Mouse (Mus musculus) gastrocnemius, adult 2 months (tissue): ENCODE data around the gene Cd200r2. TPM values are rescaled to one million over a fixed set of nuclear protein-coding genes. Genes with fewer than 3 reads are reported as not detected.
"Not testable (repeated sequence)": the region's sequence is repeated elsewhere in the genome, so short reads cannot be mapped to it uniquely, and the experiment has no call there.

Experiments
- DNase-seq: peaks from one replicate; pipeline ENCODE4 v3.0.0; 2022
- H3K27ac ChIP-seq: fragments of 200-600 bp; 2 replicates; pipeline ENCODE4 v1.8.1; 2022; ENCODE audit warnings: mild to moderate bottlenecking
- H3K4me3 ChIP-seq: fragments of 200-600 bp; 2 replicates; pipeline ENCODE4 v1.8.1; 2022; ENCODE audit warnings: mild to moderate bottlenecking, moderate library complexity
- CTCF ChIP-seq: fragments of 200-600 bp; IDR thresholded peaks from 2 replicates; pipeline ENCODE4 v1.8.1; 2022; ENCODE audit warnings: antibody characterized with exemption, mild to moderate bottlenecking, moderate library complexity
- intact Hi-C: fragments of 180-260 bp; cut with DNase I; formaldehyde crosslinking; loops from one replicate; pipeline ENCODE4 v1.15.1; 2025
- long read RNA-seq, 2 experiments: library from polyadenylated mRNA; stranded (forward); transcript quantifications; one replicate each; pipeline ENCODE4 v2.0.0; 2021
- total RNA-seq, 2 experiments: library from RNA; stranded (reverse); gene quantifications; 2 replicates each; pipeline ENCODE4 v1.2.3; 2021

The Cd200r2 gene
- not detected for total RNA-seq
- long read RNA-seq, experiment 1 = 0 reads
- long read RNA-seq, experiment 2 = 0 reads

DNA sequence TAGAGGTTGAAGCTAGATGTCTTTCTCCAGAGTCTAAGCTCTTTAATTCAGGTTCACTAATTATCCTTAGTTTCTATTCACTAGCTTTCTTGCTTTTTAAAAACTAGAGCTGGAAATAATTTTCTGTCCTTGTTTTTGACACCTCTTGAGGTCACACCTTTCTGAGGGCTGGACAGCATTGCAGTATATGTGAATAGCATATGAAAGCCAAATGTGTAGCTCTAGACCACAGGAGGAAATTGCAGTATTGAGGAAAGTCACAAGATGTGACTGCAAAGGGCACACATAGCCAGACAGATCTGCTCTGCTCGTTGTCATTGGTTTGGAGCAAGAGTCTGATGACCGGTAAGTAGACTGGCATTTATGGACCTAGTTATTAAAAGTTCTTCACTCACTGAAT, at the start of gene Cd200r2:
TSS of gene Cd200r2 (plus strand) at position 301 of the 400 bp plus-strand sequence.
- TF ChIP-seq CTCF = no peak
- DNase-seq = no peak
- no peak within 1 kb of the TSS for H3K27ac ChIP-seq
- no peak within 1 kb of the TSS for H3K4me3 ChIP-seq
- intact Hi-C loops = no loop called here

DNA sequence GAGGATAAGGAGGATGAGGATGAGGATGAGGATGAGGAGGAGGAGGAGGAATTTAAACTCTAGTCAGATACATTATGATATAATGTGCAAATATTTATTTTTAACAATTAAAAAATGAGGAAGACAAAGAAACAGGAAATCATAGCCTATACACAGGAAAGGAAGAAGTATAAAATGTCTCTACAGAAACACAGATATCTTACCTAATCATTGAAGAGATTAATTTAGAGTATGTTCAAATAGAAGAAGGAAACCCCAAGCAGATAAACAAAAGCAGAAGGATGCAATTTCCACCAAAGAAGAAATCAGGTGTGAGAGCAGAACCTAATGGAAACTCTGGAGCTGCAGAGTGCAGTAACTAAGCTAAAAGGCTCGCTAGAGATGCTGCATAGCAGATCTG, 48.9 kb upstream of the Cd200r2 start:
- intact Hi-C loops = no loop called here
- TF ChIP-seq CTCF = no peak
- Histone ChIP-seq H3K27ac (no peak overlapping the region), H3K4me3 (no peak overlapping the region)
- DNase-seq = no peak

DNA sequence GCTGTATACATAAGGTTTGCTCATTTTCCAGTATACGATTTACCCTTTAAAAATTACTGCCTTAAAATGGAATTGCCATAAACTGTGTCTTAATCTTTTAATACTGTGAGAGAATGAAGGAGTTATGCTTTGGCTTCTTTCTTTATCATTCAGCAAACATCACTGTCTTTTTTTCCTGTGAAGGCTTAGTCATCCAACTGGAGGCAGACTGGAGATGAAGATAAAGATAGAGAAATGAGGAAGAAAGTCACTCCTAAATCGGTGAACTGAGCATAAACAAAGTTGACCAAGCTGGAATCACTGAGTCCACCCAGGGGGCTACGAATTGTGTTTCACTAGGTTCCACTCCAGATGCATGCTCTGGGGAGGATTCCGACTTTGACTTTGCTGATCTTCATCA, 46.4 kb upstream of the Cd200r2 start:
- no peak for TF ChIP-seq CTCF
- no peak for DNase-seq
- intact Hi-C loops = no loop called here

DNA sequence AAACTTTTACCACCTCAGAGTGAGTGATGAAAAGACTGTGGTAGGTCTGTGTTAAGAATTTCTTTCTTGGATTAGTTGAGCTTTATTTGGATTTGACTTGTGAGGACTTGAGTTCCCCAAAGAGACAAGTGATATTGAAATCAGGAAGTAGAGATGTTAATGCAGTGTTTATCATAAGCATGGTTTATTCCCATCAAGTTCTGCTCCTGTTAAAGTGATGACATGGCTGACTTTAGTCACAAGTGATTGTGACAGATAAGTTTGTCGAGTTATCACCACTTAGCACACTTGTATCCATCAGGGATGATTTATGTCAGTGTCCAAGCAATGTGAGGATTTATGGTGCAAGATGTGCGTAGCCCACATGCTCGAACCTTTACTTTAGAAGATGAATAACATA, 34.6 kb upstream of the Cd200r2 start:
- TF ChIP-seq CTCF = no peak
- no peak for DNase-seq
- no peak overlapping the region for H3K27ac ChIP-seq
- H3K4me3 ChIP-seq = no peak overlapping the region
- intact Hi-C loops = no loop called here

More for the DNA sequence above, 46.4 kb upstream of the Cd200r2 start:
- H3K27ac ChIP-seq = no peak overlapping the region
- H3K4me3 ChIP-seq = no peak overlapping the region

DNA sequence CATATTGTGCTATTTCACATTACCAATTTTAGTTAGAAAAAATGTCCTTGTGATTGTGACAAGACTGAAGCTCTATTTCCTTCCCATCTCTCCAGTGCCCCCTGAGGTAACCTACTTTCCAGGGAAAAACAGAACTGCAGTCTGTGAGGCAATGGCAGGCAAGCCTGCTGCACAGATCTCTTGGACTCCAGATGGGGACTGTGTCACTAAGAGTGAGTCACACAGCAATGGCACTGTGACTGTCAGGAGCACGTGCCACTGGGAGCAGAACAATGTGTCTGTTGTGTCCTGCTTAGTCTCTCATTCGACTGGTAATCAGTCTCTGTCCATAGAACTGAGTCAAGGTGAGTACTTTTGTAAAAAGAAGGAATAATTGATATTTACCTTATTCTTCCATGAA, 33.7 kb upstream of the Cd200r2 start:
- intact Hi-C loops, H3K27ac ChIP-seq, H3K4me3 ChIP-seq, DNase-seq: not testable (repeated sequence)

DNA sequence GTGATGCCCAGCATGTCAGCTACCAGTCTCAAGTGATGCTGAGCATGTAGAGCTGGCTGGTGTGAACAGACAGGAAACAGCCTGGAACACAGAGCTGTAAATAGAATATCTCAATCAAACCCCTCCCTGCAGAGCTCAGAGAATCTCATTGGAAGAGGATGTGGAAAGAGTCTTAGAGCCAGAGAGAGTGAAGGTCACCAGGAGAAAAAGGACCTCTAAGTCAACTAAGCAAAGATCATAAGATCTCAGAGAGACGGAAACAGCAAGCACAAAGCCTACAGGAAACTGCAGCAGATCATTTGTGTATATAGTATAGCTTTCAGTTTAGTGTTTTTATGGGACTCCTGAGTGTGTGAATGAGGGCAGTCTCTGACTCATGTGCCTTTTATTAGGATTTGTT, 8.3 kb downstream of the Cd200r2 start:
- no peak for TF ChIP-seq CTCF
- Histone ChIP-seq H3K27ac (no peak overlapping the region), H3K4me3 (no peak overlapping the region)
- intact Hi-C loops = no loop called here
- DNase-seq = no peak

DNA sequence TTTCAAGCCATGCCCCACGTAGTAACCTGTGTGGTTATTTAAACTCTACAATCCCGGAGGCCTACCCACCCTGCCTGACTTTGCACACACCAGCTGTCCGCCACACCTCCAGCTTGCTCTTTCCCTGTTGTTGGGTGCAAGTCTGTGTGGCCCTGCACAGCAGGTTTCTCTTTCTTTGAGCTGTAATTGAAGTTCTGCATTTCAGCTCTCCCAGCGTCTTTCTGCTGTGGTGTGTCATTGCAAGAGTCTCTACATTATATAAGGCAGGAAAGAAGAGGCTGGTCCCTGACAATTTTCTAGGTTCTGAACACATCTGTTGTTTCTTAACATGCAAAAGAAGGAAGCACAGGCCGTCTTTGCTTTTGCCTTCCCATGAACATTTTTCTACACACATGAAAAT, 9.7 kb downstream of the Cd200r2 start:
- Histone ChIP-seq H3K27ac (no peak overlapping the region), H3K4me3 (no peak overlapping the region)
- no peak for TF ChIP-seq CTCF
- intact Hi-C loops = no loop called here
- no peak for DNase-seq

DNA sequence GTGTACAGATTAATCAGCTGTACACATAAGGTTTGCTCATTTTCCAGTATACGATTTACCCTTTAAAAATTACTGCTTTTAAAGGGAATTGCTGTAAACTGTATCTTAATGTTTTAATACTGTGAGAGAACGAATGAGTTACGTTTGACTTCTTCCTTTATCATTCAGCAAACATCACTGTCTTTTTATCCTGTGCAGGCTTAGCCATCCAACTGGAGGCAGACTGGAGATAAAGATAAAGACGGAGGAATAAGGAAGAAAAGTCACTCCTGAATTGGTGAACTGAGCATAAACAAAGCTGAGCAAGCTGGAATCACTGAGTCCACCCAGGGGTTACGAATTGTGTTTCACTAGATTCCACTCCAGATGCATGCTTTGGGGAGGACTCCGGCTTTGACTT, 10.7 kb downstream of the Cd200r2 start:
- no peak for DNase-seq
- TF ChIP-seq CTCF = no peak
- intact Hi-C loops = no loop called here

DNA sequence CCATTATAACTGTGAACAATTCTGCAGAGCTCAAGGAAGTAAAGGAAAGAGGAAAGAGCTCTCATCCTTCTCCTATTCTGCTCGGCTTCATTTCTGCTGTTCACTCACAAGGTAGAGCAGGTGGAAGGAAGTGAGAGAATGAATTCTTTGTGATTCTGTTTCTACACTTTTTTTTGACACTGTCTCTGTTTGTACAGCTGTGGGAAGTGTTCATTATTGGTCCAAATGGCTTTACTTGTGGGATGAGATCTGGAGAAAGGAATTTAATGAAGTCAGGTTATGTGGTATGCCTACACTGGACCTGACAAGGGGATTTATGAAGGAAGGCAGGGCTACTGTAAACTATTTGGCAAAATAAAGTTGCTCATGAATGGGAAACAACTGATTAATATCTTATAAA, 23.9 kb downstream of the Cd200r2 start:
- Histone ChIP-seq H3K4me3 (no peak overlapping the region), H3K27ac (no peak overlapping the region)
- no peak for TF ChIP-seq CTCF
- DNase-seq = no peak
- intact Hi-C loops = no loop called here

More for the DNA sequence above, 10.7 kb downstream of the Cd200r2 start:
- H3K27ac ChIP-seq = no peak overlapping the region
- no peak overlapping the region for H3K4me3 ChIP-seq

DNA sequence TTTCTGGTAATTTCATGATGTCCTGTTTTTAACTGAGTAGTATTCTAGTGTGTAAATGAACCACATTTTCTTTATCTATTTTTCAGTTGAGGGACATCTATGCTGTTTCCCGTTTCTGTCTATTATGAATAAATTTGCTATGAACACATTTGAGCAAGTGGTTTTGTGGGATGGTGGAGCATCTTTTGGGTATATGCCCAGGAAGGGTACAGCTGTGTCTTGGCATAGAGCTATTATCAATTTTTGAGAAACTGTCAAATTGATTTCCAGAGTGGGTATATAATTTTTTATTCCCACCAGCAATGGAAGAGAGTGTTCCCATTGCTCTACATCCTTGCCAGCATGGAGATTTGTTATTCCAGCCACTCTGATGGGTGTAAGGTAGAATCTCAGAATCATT, 65.1 kb downstream of the Cd200r2 start:
- DNase-seq = no peak
- H3K4me3 ChIP-seq = no peak overlapping the region
- H3K27ac ChIP-seq = no peak overlapping the region
- intact Hi-C loops = no loop called here
- no peak for TF ChIP-seq CTCF

DNA sequence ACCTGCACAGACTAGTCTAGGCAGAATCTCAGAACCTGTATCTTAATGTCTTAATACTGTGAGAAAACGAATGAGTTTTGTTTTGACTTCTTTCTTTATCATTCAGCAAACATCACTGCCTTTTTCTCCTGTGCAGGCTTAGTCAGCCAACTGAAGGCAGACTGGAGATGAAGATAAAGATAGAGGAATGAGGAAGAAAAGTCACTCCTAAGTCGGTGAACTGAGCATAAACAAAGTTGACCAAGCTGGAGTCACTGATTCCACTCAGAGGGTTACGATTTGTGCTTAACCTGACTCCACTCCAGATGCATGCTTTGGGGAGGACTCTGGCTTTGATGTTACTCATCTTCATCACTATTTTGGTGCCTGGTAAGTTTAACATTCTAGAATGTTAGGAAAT, 76.6 kb downstream of the Cd200r2 start, which contains the start of gene Cd200r3:
TSS of gene Cd200r3 (plus strand) at position 211 of the 400 bp plus-strand sequence.
- intact Hi-C loops = no loop called here
- no peak for TF ChIP-seq CTCF
- no peak within 1 kb of the TSS for H3K27ac ChIP-seq
- H3K4me3 ChIP-seq = no peak within 1 kb of the TSS
- DNase-seq = no peak

DNA sequence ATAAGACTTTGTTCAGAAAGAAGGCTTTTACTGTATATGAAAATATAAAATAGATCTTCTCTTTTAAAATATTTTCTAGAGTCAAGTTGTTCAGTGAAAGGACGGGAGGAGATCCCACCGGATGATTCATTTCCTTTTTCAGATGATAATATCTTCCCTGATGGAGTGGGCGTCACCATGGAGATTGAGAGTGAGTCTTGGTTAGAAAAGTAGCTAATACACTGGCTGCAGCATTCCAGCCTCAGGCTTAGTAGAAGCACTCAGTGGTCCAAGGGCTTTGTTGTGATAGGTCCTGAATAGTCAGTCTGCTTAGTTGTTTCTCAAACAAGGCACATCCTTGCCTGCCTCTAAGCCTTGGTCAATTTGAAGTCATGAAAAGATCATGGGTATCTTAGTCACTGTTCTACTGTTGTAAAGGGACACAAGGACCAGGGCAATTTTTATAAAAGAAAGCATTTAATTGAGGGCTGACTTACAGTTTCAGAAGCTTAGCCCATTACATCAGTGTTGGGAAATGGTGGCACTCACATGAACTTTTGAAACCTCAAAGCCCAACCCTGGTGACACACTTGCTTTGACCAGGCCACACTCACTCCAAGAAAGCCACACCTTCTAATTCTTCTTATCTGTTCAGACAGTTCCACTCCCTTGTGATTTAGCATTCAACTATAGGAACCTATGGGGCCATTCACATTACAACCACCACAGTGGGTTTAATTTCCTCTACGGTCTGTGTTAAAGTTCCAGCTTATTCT, 84.6 kb downstream of the Cd200r2 start:
- intact Hi-C loops = no loop called here
- TF ChIP-seq CTCF = no peak

DNA sequence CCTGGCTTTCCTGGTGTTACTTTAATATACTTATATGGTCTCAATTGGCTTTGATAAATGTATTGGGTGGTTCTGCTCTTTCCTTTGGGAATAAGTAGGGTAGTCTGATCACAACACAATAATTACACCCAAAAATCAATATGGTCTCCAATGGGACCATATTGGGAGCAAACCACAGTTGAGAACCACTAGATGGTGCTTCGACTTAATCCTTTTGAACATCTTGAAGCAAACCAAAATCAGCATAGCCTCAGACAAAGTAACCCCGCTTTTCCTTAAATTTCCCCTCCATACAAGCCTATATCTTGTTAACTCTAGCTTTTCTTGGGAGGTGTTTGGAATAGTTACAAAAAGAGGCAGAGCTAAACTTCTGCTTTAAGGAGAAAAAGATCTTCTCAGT, 95.4 kb downstream of the Cd200r2 start:
- H3K4me3 ChIP-seq = no peak overlapping the region
- intact Hi-C loops = loop anchor here (5.0 kb wide), 1 partner anchor 130 kb away; the partner anchor contains the start of gene Ccdc80
- DNase-seq = no peak
- H3K27ac ChIP-seq = 0 out of 2 replicates have a peak overlapping the region, but pooled peaks have one; percentile 6
- TF ChIP-seq CTCF = peak; percentile 35; the same call in 1 of the 2 replicates

More for the DNA sequence above, 84.6 kb downstream of the Cd200r2 start:
- Histone ChIP-seq H3K27ac (no peak overlapping the region), H3K4me3 (no peak overlapping the region)
- DNase-seq = no peak

DNA sequence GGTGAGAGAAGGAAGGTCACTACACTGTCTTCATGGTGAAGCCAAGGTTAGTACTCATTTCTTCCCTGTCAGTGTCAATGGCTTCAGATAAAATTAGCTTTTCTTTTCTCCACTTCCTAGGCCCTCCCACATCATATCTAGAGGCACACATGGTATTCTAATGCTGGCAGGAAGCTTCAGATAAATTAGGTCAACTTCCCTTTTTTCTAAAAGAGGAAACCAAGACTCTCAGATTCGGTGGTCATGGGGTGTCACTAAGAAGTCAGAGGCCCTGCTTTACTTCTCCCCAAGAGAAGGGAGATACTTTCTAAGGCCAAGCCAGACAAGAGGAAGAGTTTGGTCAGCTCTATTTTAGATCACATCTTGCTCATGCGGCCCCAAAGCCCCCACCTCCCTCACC, 95.9 kb downstream of the Cd200r2 start:
- Histone ChIP-seq H3K27ac (peak overlapping the region; percentile 24), H3K4me3 (no peak overlapping the region)
- intact Hi-C loops = loop anchor here (5.0 kb wide), 1 partner anchor 130 kb away; the partner anchor contains the start of gene Ccdc80
- DNase-seq = no peak
- TF ChIP-seq CTCF = no peak
